Mouse (Mus musculus): ENCODE measurements around the gene Gipc3. TPM values are rescaled to one million over a fixed set of nuclear protein-coding genes. Genes with fewer than 3 reads are reported as not detected.

The Gipc3 gene
- polyA plus RNA-seq, 1 experiment from 2014 or later = not detected

- Histone ChIP-seq H3K4me3 (ENCODE audit: inconsistent target) (no peak overlapping the region), H3K27ac (no peak overlapping the region), H3K36me3 (ENCODE audit: inconsistent target) (peaks cover 3% of the 10 kb centered on the region; the same call in 1 of the 2 replicates), H3K79me2 (ENCODE audit: inconsistent target) (peaks cover 38% of the 10 kb centered on the region)
- WGBS (ENCODE audit: missing documents) = 83% methylated on average over 6 of the region's 6 CpGs
Observed at GRCm38 (mm10) chr10:81379809-81380378, 36.8 kb upstream of the Gipc3 start.

- WGBS (ENCODE audit: missing documents) = 53% methylated on average over 3 of the region's 3 CpGs
- Histone ChIP-seq H3K27ac (peak overlapping the region; percentile 69), H3K36me3 (ENCODE audit: inconsistent target) (peaks cover 6% of the 10 kb centered on the region), H3K79me2 (ENCODE audit: inconsistent target) (peaks cover 39% of the 10 kb centered on the region), H3K4me3 (ENCODE audit: inconsistent target) (peak overlapping the region; percentile 54)
Observed at GRCm38 (mm10) chr10:81379183-81379553, 36.1 kb upstream of the Gipc3 start.

GRCm38 (mm10) chr10:81378553-81379182, 35.6 kb upstream of the Gipc3 start:
- Histone ChIP-seq H3K4me3 (ENCODE audit: inconsistent target) (peak overlapping the region; percentile 54), H3K27ac (peak overlapping the region; percentile 69), H3K79me2 (ENCODE audit: inconsistent target) (peaks cover 44% of the 10 kb centered on the region), H3K36me3 (ENCODE audit: inconsistent target) (peaks cover 11% of the 10 kb centered on the region)
- WGBS (ENCODE audit: missing documents) = 1% methylated on average over 38 of the region's 46 CpGs

- peak within 1 kb of the TSS; percentile 82 for H3K4me3 ChIP-seq (ENCODE audit: inconsistent target)
- under 1% methylated on average over 54 of the region's 59 CpGs for WGBS (ENCODE audit: missing documents)
- peaks cover 16% of the 10 kb centered on the region for H3K36me3 ChIP-seq (ENCODE audit: inconsistent target)
- H3K27ac ChIP-seq = peak within 1 kb of the TSS; percentile 69
- H3K79me2 ChIP-seq (ENCODE audit: inconsistent target) = peaks cover 51% of the 10 kb centered on the region
Observed at GRCm38 (mm10) chr10:81377793-81378552, 34.9 kb upstream of the Gipc3 start, which contains the start of gene Fzr1. Gene Fzr1 (minus strand): TSS chr10:81378516.

- Histone ChIP-seq H3K79me2 (ENCODE audit: inconsistent target) (peaks cover 58% of the 10 kb centered on the region), H3K36me3 (ENCODE audit: inconsistent target) (peaks cover 21% of the 10 kb centered on the region), H3K4me3 (ENCODE audit: inconsistent target) (peak overlapping the region; percentile 82), H3K27ac (peak overlapping the region; percentile 64)
- 75% methylated on average over 2 of the region's 2 CpGs for WGBS (ENCODE audit: missing documents)
Observed at GRCm38 (mm10) chr10:81377362-81377664, 34.2 kb upstream of the Gipc3 start.

- peaks cover 63% of the 10 kb centered on the region for H3K79me2 ChIP-seq (ENCODE audit: inconsistent target)
- H3K36me3 ChIP-seq (ENCODE audit: inconsistent target) = peaks cover 23% of the 10 kb centered on the region
- H3K4me3 ChIP-seq (ENCODE audit: inconsistent target) = peak overlapping the region; percentile 82
- 53% methylated on average over 6 of the region's 6 CpGs for WGBS (ENCODE audit: missing documents)
- H3K27ac ChIP-seq = 0 out of 2 replicates have a peak overlapping the region, but pooled peaks have one; percentile 64
Observed at GRCm38 (mm10) chr10:81376561-81377361, 33.7 kb upstream of the Gipc3 start.

GRCm38 (mm10) chr10:81375322-81375721, 32.3 kb upstream of the Gipc3 start:
- H3K36me3 ChIP-seq (ENCODE audit: inconsistent target) = peaks cover 35% of the 10 kb centered on the region
- no peak overlapping the region for H3K27ac ChIP-seq
- H3K4me3 ChIP-seq (ENCODE audit: inconsistent target) = no peak overlapping the region
- peaks cover 67% of the 10 kb centered on the region for H3K79me2 ChIP-seq (ENCODE audit: inconsistent target)
- 94% methylated on average over 10 of the region's 10 CpGs for WGBS (ENCODE audit: missing documents)

GRCm38 (mm10) chr10:81367207-81367495, 24.1 kb upstream of the Gipc3 start:
- peaks cover 61% of the 10 kb centered on the region for H3K36me3 ChIP-seq (ENCODE audit: inconsistent target)
- 93% methylated on average over 5 of the region's 6 CpGs for whole genome bisulfite sequencing (ENCODE audit: missing documents)
- 0 out of 2 replicates have a peak overlapping the region, but pooled peaks have one; percentile 36 for H3K27ac ChIP-seq
- peaks cover 24% of the 10 kb centered on the region for H3K79me2 ChIP-seq (ENCODE audit: inconsistent target)
- no peak overlapping the region for H3K4me3 ChIP-seq (ENCODE audit: inconsistent target)

GRCm38 (mm10) chr10:81366477-81367206, 23.6 kb upstream of the Gipc3 start:
- WGBS (ENCODE audit: missing documents) = 71% methylated on average over 6 of the region's 6 CpGs
- Histone ChIP-seq H3K36me3 (ENCODE audit: inconsistent target) (peaks cover 63% of the 10 kb centered on the region), H3K27ac (peak overlapping the region; percentile 36), H3K79me2 (ENCODE audit: inconsistent target) (peaks cover 24% of the 10 kb centered on the region), H3K4me3 (ENCODE audit: inconsistent target) (no peak overlapping the region)

- H3K36me3 ChIP-seq (ENCODE audit: inconsistent target) = peaks cover 63% of the 10 kb centered on the region
- peak within 1 kb of the TSS; percentile 36 for H3K27ac ChIP-seq
- no peak within 1 kb of the TSS for H3K4me3 ChIP-seq (ENCODE audit: inconsistent target)
- WGBS (ENCODE audit: missing documents) = 35% methylated on average over 12 of the region's 12 CpGs
- H3K79me2 ChIP-seq (ENCODE audit: inconsistent target) = peaks cover 29% of the 10 kb centered on the region
Observed at GRCm38 (mm10) chr10:81365672-81366476, 22.8 kb upstream of the Gipc3 start, which contains the start of gene 4930404N11Rik. Gene 4930404N11Rik (minus strand): TSS chr10:81365816.

GRCm38 (mm10) chr10:81365073-81365472, 22.0 kb upstream of the Gipc3 start:
- H3K4me3 ChIP-seq (ENCODE audit: inconsistent target) = no peak overlapping the region
- WGBS (ENCODE audit: missing documents) = 72% methylated on average over 4 of the region's 4 CpGs
- peaks cover 63% of the 10 kb centered on the region for H3K36me3 ChIP-seq (ENCODE audit: inconsistent target)
- peaks cover 37% of the 10 kb centered on the region for H3K79me2 ChIP-seq (ENCODE audit: inconsistent target)
- peak overlapping the region; percentile 36 for H3K27ac ChIP-seq

GRCm38 (mm10) chr10:81364666-81365065, 21.6 kb upstream of the Gipc3 start:
- H3K36me3 ChIP-seq (ENCODE audit: inconsistent target) = peaks cover 63% of the 10 kb centered on the region
- H3K4me3 ChIP-seq (ENCODE audit: inconsistent target) = no peak overlapping the region
- peak overlapping the region; percentile 36 for H3K27ac ChIP-seq
- WGBS (ENCODE audit: missing documents) = 90% methylated on average over 25 of the region's 28 CpGs
- H3K79me2 ChIP-seq (ENCODE audit: inconsistent target) = peaks cover 41% of the 10 kb centered on the region
